Mouse (Mus musculus) megakaryocyte, embryonic 14.5 days (primary cell): ENCODE data around the gene 4930432M17Rik. TPM values are rescaled to one million over a fixed set of nuclear protein-coding genes. Genes with fewer than 3 reads are reported as not detected.

ENCODE experiments used
- H3K27me3 ChIP-seq: replicated peaks from 2 replicates; pipeline ENCODE3; 2012; ENCODE audit warnings: inconsistent platforms
- H3K36me3 ChIP-seq: replicated peaks from 2 replicates; pipeline ENCODE3; 2012; ENCODE audit warnings: low read length, inconsistent platforms, mixed read lengths
- H3K4me1 ChIP-seq: 2 replicates; pipeline ENCODE4 v1.6.1; 2012; ENCODE audit warnings: inconsistent platforms
- H3K4me3 ChIP-seq: replicated peaks from 2 replicates; pipeline ENCODE3; 2012; ENCODE audit warnings: moderate library complexity, mild to moderate bottlenecking, inconsistent platforms
- H3K9me3 ChIP-seq: 2 replicates; pipeline ENCODE4 v1.6.1; 2012; ENCODE audit warnings: inconsistent platforms
- FLI1 ChIP-seq: IDR thresholded peaks from 2 replicates; pipeline ENCODE4 v1.6.1; 2012; ENCODE audit warnings: low read length, inconsistent platforms, mixed read lengths
- GATA1 ChIP-seq: IDR thresholded peaks from 3 replicates; pipeline ENCODE4 v1.6.1; 2012; ENCODE audit warnings: mixed read lengths, low read length, inconsistent platforms, borderline replicate concordance
- polyA plus RNA-seq: library from polyadenylated mRNA; stranded (reverse); fragments of >175 nt; gene quantifications from 2 replicates; pipeline ENCODE4 v1.2.3, GENCODE M21; 2012; ENCODE audit warnings: low replicate concordance; ENCODE audit not compliant: insufficient read depth

The 4930432M17Rik gene
- polyA plus RNA-seq, 1 experiment = not detected

GRCm38 (mm10) chr3:121729678-121730077, 59.1 kb downstream of the 4930432M17Rik start:
- TF ChIP-seq FLI1 (no peak), GATA1 (no peak)
- H3K4me3 ChIP-seq = no peak overlapping the region
- peaks cover 10% of the 10 kb centered on the region for H3K4me1 ChIP-seq
- no peaks in the 10 kb centered on the region for H3K36me3 ChIP-seq
- H3K27me3 ChIP-seq = peaks cover 57% of the 10 kb centered on the region
- no peaks in the 10 kb centered on the region for H3K9me3 ChIP-seq

Other genes with a start within 250 kb of the 4930432M17Rik start
- 2.6 TPM in 1 of 2 replicates, not detected in the other for gene Cnn3, start 244.3 kb upstream of the 4930432M17Rik start, polyA plus RNA-seq
- not detected in 2 replicates for gene Slc44a3, start 138.4 kb upstream of the 4930432M17Rik start, polyA plus RNA-seq
- not detected in 2 replicates for gene F3, start 52.8 kb downstream of the 4930432M17Rik start, polyA plus RNA-seq
- 3.2 and 5.6 TPM in 2 replicates for gene Abcd3, start 144.5 kb downstream of the 4930432M17Rik start, polyA plus RNA-seq